Mouse (Mus musculus) testis, adult 2 months (tissue): ENCODE data around the gene Tmsb15a. TPM values are rescaled to one million over a fixed set of nuclear protein-coding genes. Genes with fewer than 3 reads are reported as not detected.

ENCODE experiments used
- H3K27ac ChIP-seq: fragments of 200-500 bp; 2 replicates; pipeline ENCODE4 v1.5.1; 2012; ENCODE audit warnings: low read depth, low read length; ENCODE audit not compliant: control insufficient read depth, insufficient read depth
- H3K27me3 ChIP-seq: fragments of 200-500 bp; 2 replicates; pipeline ENCODE4 v1.6.1; 2012; ENCODE audit warnings: mild to moderate bottlenecking, low read length, moderate library complexity; ENCODE audit not compliant: control insufficient read depth, insufficient read depth
- H3K36me3 ChIP-seq: fragments of 200-500 bp; 2 replicates; pipeline ENCODE4 v1.6.1; 2012; ENCODE audit warnings: mild to moderate bottlenecking, low read length; ENCODE audit not compliant: control insufficient read depth, insufficient read depth
- H3K4me1 ChIP-seq: fragments of 200-500 bp; 2 replicates; pipeline ENCODE4 v1.6.1; 2012; ENCODE audit warnings: low read length; ENCODE audit not compliant: control insufficient read depth, insufficient read depth
- H3K4me3 ChIP-seq: fragments of 200-500 bp; 2 replicates; pipeline ENCODE4 v1.5.1; 2012; ENCODE audit warnings: low read depth, mild to moderate bottlenecking, low read length, moderate library complexity, mixed read lengths; ENCODE audit not compliant: control insufficient read depth
- CTCF ChIP-seq: fragments of 200-500 bp; IDR thresholded peaks from 2 replicates; pipeline ENCODE4 v1.5.1; 2012; ENCODE audit warnings: low read depth, mild to moderate bottlenecking, inconsistent platforms, low read length, moderate library complexity; ENCODE audit not compliant: control insufficient read depth, insufficient read depth, insufficient replicate concordance
- POLR2A ChIP-seq: fragments of 200-500 bp; IDR thresholded peaks from 2 replicates; pipeline ENCODE4 v1.6.1; 2012; ENCODE audit warnings: low read depth, mild to moderate bottlenecking, inconsistent platforms, low read length, moderate library complexity; ENCODE audit not compliant: control insufficient read depth
- polyA plus RNA-seq: library from polyadenylated mRNA; depleted of rRNA; stranded (reverse); fragments of >200 nt; gene quantifications from 2 replicates; pipeline ENCODE4 v1.2.3, GENCODE M21; 2012; rRNA removed

The Tmsb15a gene
- polyA plus RNA-seq, 1 experiment = 77.7 TPM

DNA sequence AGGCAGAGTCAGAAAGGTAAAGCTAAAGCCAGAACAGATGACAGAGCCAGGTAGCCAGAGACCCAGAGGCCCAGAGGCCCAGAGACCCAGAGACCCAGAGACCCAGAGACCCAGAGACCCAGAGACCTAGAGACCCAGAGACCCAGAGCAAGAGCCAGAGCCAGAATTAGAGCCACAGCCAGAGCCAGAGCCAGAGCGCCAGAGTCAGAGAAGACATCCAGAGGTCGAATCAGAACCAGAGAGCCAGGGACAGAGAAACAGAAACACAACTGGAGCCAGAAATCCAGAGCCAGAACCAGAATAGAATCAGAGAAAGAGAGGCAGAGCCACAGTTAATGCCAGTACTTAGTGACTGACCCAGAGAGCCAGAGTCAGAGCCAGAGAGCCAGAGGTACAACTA lies 43.2 kb downstream of the Tmsb15a start:
- Histone ChIP-seq H3K36me3 (no peaks in the 10 kb centered on the region), H3K27ac (no peak overlapping the region), H3K4me1 (no peaks in the 10 kb centered on the region), H3K4me3 (no peak overlapping the region), H3K27me3 (no peaks in the 10 kb centered on the region)
- TF ChIP-seq CTCF (no peak), POLR2A (no peak)

Other genes with a start within 250 kb of the Tmsb15a start
- 2.2 and 3.4 TPM in 2 replicates for gene AV320801, start 230.7 kb downstream of the Tmsb15a start, polyA plus RNA-seq
- gene Nxf7, start 126.5 kb downstream of the Tmsb15a start, polyA plus RNA-seq = 0.37 and 0.54 TPM in 2 replicates
- 8.3 and 11.8 TPM in 2 replicates for gene Prame, start 97.6 kb downstream of the Tmsb15a start, polyA plus RNA-seq
- 13.4 and 19.5 TPM in 2 replicates for gene Tcp11x2, start 31.5 kb downstream of the Tmsb15a start, polyA plus RNA-seq
- 1.6 and 1.8 TPM in 2 replicates for gene Armcx5, start 17.5 kb upstream of the Tmsb15a start, polyA plus RNA-seq
- 6.5 and 8.3 TPM in 2 replicates for gene Gprasp1, start 17.5 kb upstream of the Tmsb15a start, polyA plus RNA-seq
- 2.0 and 2.1 TPM in 2 replicates for gene Bhlhb9, start 72.3 kb upstream of the Tmsb15a start, polyA plus RNA-seq
- gene Gprasp2, start 113.8 kb upstream of the Tmsb15a start, polyA plus RNA-seq = 9.3 and 14.6 TPM in 2 replicates